Mouse (Mus musculus): ENCODE results near the gene Olfr889. TPM values are rescaled to one million over a fixed set of nuclear protein-coding genes. Genes with fewer than 3 reads are reported as not detected.

Olfr889 gene
- not detected for polyA plus RNA-seq (2014; fragmentation: Illumina TruSeq; extraction: RNeasy Lipid Tissue Mini Kit (QIAGEN cat#74804); ENCODE audit: low replicate concordance)

DNA sequence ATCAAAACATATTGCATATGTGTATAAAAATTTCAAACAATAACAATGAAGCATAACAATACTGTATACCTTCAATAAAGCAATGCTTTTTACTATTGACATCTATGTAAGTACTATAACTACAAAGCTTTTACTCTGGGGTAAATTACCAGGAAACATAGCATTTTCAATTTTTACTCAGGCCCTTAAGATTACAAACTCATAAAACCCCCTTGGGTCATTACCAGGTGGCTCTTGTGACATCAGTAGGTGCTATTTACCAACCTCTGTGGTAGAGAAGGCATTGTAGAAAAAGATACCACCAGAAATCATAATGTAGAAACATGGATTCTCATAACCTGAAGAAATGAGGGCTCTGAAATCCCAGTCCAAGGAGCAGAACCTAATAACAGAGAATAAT, at the start of gene Olfr889:
Olfr889 (plus strand) TSS at position 301 of the 400 bp plus-strand sequence.

DNA sequence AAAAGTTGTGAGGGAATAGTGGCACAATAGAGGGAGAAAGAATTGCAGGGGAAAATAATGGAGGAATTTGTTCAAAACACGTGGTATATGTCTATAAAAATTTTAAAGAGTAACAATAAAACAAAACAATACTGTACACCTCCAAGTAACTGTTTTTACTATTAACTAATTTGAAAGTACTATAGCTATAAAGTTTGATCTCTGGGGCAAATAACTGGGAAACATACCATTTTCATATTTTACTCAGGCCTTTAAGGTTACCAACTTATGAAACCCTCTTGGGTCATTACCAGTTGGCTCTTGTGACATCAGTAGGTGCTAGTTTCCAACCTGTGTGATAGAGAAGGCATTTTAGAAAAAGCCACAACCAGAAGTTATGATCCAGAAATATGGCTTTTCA, 31.2 kb upstream of the Olfr889 start, which contains the start of gene Olfr887:
Olfr887 (plus strand) TSS at position 301 of the 400 bp plus-strand sequence.

DNA sequence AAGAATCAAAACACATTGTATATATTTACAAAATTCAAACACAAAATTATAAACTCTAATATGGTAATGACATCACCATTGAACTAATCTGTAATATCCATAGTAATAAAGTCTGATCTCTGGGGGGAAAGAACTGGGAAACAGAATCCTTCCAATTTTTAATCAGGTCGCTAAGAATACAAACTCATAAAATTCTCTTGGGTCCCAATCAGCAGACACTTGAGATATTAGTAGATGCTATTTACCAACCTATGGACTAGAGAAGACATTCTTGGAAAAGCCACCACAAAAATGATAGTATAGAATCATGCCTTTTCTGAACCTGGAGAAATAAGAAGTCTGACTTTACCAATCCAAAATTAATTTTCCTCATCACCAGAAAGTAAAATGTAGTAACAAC, 7.2 kb upstream of the Olfr889 start, which contains the start of gene Olfr888:
Olfr888 (plus strand) TSS at position 301 of the 400 bp plus-strand sequence.

DNA sequence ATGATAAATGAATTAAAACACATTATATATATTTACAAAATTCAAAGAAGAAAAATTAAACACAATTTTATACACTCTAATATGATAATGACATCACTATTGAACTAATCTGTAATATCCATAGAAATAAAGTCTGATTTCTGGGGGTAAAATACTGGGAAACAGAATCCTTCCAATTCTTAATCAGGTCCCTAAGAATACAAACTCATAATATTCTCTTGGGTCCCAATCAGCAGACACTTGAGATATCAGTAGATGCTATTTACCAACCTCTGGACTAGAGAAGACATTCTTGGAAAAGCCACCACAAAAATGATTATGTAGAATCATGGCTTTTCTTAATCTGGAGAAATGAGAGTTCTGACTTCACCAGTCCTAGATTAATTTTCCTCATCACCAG, 27.2 kb downstream of the Olfr889 start, which contains the start of gene Olfr890:
Olfr890 (plus strand) TSS at position 301 of the 400 bp plus-strand sequence.

Other genes starting within 250 kb of the Olfr889 start
- gene Olfr145, start 218.5 kb upstream of the Olfr889 start, polyA plus RNA-seq (2014; fragmentation: Illumina TruSeq; extraction: RNeasy Lipid Tissue Mini Kit (QIAGEN cat#74804); ENCODE audit: low replicate concordance) = not detected
- gene Olfr878, start 197.4 kb upstream of the Olfr889 start, polyA plus RNA-seq (2014; fragmentation: Illumina TruSeq; extraction: RNeasy Lipid Tissue Mini Kit (QIAGEN cat#74804); ENCODE audit: low replicate concordance) = not detected
- not detected for gene Olfr881, start 123.4 kb upstream of the Olfr889 start, polyA plus RNA-seq (2014; fragmentation: Illumina TruSeq; extraction: RNeasy Lipid Tissue Mini Kit (QIAGEN cat#74804); ENCODE audit: low replicate concordance)
- not detected for gene Olfr883, start 89.4 kb upstream of the Olfr889 start, polyA plus RNA-seq (2014; fragmentation: Illumina TruSeq; extraction: RNeasy Lipid Tissue Mini Kit (QIAGEN cat#74804); ENCODE audit: low replicate concordance)
- gene Olfr884, start 68.6 kb upstream of the Olfr889 start, polyA plus RNA-seq (2014; fragmentation: Illumina TruSeq; extraction: RNeasy Lipid Tissue Mini Kit (QIAGEN cat#74804); ENCODE audit: low replicate concordance) = not detected
- gene Olfr885, start 53.9 kb upstream of the Olfr889 start, polyA plus RNA-seq (2014; fragmentation: Illumina TruSeq; extraction: RNeasy Lipid Tissue Mini Kit (QIAGEN cat#74804); ENCODE audit: low replicate concordance) = not detected
- not detected for gene Olfr887, start 31.1 kb upstream of the Olfr889 start, polyA plus RNA-seq (2014; fragmentation: Illumina TruSeq; extraction: RNeasy Lipid Tissue Mini Kit (QIAGEN cat#74804); ENCODE audit: low replicate concordance)
- not detected for gene Olfr888, start 7.1 kb upstream of the Olfr889 start, polyA plus RNA-seq (2014; fragmentation: Illumina TruSeq; extraction: RNeasy Lipid Tissue Mini Kit (QIAGEN cat#74804); ENCODE audit: low replicate concordance)
- not detected for gene Olfr890, start 27.3 kb downstream of the Olfr889 start, polyA plus RNA-seq (2014; fragmentation: Illumina TruSeq; extraction: RNeasy Lipid Tissue Mini Kit (QIAGEN cat#74804); ENCODE audit: low replicate concordance)
- gene Olfr891, start 65.6 kb downstream of the Olfr889 start, polyA plus RNA-seq (2014; fragmentation: Illumina TruSeq; extraction: RNeasy Lipid Tissue Mini Kit (QIAGEN cat#74804); ENCODE audit: low replicate concordance) = not detected
- not detected for gene Olfr893, start 93.2 kb downstream of the Olfr889 start, polyA plus RNA-seq (2014; fragmentation: Illumina TruSeq; extraction: RNeasy Lipid Tissue Mini Kit (QIAGEN cat#74804); ENCODE audit: low replicate concordance)
- not detected for gene Olfr894, start 102.9 kb downstream of the Olfr889 start, polyA plus RNA-seq (2014; fragmentation: Illumina TruSeq; extraction: RNeasy Lipid Tissue Mini Kit (QIAGEN cat#74804); ENCODE audit: low replicate concordance)
- gene Olfr143, start 137.6 kb downstream of the Olfr889 start, polyA plus RNA-seq (2014; fragmentation: Illumina TruSeq; extraction: RNeasy Lipid Tissue Mini Kit (QIAGEN cat#74804); ENCODE audit: low replicate concordance) = not detected
- not detected for gene Olfr895, start 152.7 kb downstream of the Olfr889 start, polyA plus RNA-seq (2014; fragmentation: Illumina TruSeq; extraction: RNeasy Lipid Tissue Mini Kit (QIAGEN cat#74804); ENCODE audit: low replicate concordance)
- gene Olfr896-ps1, start 175.9 kb downstream of the Olfr889 start, polyA plus RNA-seq (2014; fragmentation: Illumina TruSeq; extraction: RNeasy Lipid Tissue Mini Kit (QIAGEN cat#74804); ENCODE audit: low replicate concordance) = not detected
- gene Olfr25, start 213.9 kb downstream of the Olfr889 start, polyA plus RNA-seq (2014; fragmentation: Illumina TruSeq; extraction: RNeasy Lipid Tissue Mini Kit (QIAGEN cat#74804); ENCODE audit: low replicate concordance) = not detected
- gene Olfr898, start 233.2 kb downstream of the Olfr889 start, polyA plus RNA-seq (2014; fragmentation: Illumina TruSeq; extraction: RNeasy Lipid Tissue Mini Kit (QIAGEN cat#74804); ENCODE audit: low replicate concordance) = not detected